Mouse (Mus musculus): ENCODE data around the gene Rai1. TPM values are rescaled to one million over a fixed set of nuclear protein-coding genes. Genes with fewer than 3 reads are reported as not detected.

Gene Rai1
- polyA plus RNA-seq, 1 experiment from 2014 or later = 10.7 TPM

GRCm38 (mm10) chr11:60161146-60161874 lies 56.5 kb downstream of the Rai1 start:
- H3K36me3 ChIP-seq (ENCODE audit: control insufficient read depth, insufficient read depth, low read length) = no peaks in the 10 kb centered on the region
- no peaks in the 10 kb centered on the region for H3K9me3 ChIP-seq (ENCODE audit: control insufficient read depth, low read length)
- H3K4me1 ChIP-seq (replicated peaks; ENCODE audit: control insufficient read depth, insufficient read depth) = peaks cover 7% of the 10 kb centered on the region; the same call in 1 of the 2 replicates
- H3K9ac ChIP-seq (ENCODE audit: low read length) = no peak overlapping the region
- H3K27ac ChIP-seq (replicated peaks) = no peak overlapping the region
- ATAC-seq (ENCODE audit: low FRiP score, low TSS enrichment) = no peak
- no peak overlapping the region for H3K4me3 ChIP-seq (ENCODE audit: low read depth, low read length)
- no peak for DNase-seq (ENCODE audit: low spot score)
- H3K4me2 ChIP-seq (replicated peaks; ENCODE audit: low read depth) = no peak overlapping the region
- whole genome bisulfite sequencing = 45% methylated on average over 9 of the region's 9 CpGs
- no peaks in the 10 kb centered on the region for H3K27me3 ChIP-seq (ENCODE audit: control insufficient read depth, insufficient read depth, low read length)
- TF ChIP-seq EP300 (optimal IDR thresholded peaks at IDR 0.05) (no peak), CTCF (IDR thresholded peaks at IDR 0.05; ENCODE audit: low read depth) (no peak)

GRCm38 (mm10) chr11:60162547-60162946 lies 57.7 kb downstream of the Rai1 start:
- TF ChIP-seq EP300 (optimal IDR thresholded peaks at IDR 0.05) (no peak), CTCF (IDR thresholded peaks at IDR 0.05; ENCODE audit: low read depth) (no peak)
- Histone ChIP-seq H3K27ac (replicated peaks) (no peak overlapping the region), H3K4me2 (replicated peaks; ENCODE audit: low read depth) (no peak overlapping the region), H3K9ac (ENCODE audit: low read length) (no peak overlapping the region), H3K36me3 (ENCODE audit: control insufficient read depth, insufficient read depth, low read length) (no peaks in the 10 kb centered on the region), H3K4me1 (replicated peaks; ENCODE audit: control insufficient read depth, insufficient read depth) (peaks cover 9% of the 10 kb centered on the region; the same call in 1 of the 2 replicates), H3K27me3 (ENCODE audit: control insufficient read depth, insufficient read depth, low read length) (no peaks in the 10 kb centered on the region), H3K4me3 (ENCODE audit: low read depth, low read length) (no peak overlapping the region), H3K9me3 (ENCODE audit: control insufficient read depth, low read length) (no peaks in the 10 kb centered on the region)
- ATAC-seq (ENCODE audit: low FRiP score, low TSS enrichment) (no peak), DNase-seq (ENCODE audit: low spot score) (no peak)
- WGBS = 70% methylated on average over 1 of the region's 1 CpGs

GRCm38 (mm10) chr11:60163362-60163761 lies 58.5 kb downstream of the Rai1 start:
- no peak for TF ChIP-seq EP300 (optimal IDR thresholded peaks at IDR 0.05)
- TF ChIP-seq CTCF (IDR thresholded peaks at IDR 0.05; ENCODE audit: low read depth) = no peak
- Histone ChIP-seq H3K9me3 (ENCODE audit: control insufficient read depth, low read length) (no peaks in the 10 kb centered on the region), H3K4me1 (replicated peaks; ENCODE audit: control insufficient read depth, insufficient read depth) (peaks cover 9% of the 10 kb centered on the region; the same call in 1 of the 2 replicates), H3K27me3 (ENCODE audit: control insufficient read depth, insufficient read depth, low read length) (no peaks in the 10 kb centered on the region), H3K4me2 (replicated peaks; ENCODE audit: low read depth) (no peak overlapping the region), H3K4me3 (ENCODE audit: low read depth, low read length) (no peak overlapping the region), H3K27ac (replicated peaks) (no peak overlapping the region), H3K36me3 (ENCODE audit: control insufficient read depth, insufficient read depth, low read length) (no peaks in the 10 kb centered on the region), H3K9ac (ENCODE audit: low read length) (no peak overlapping the region)
- ATAC-seq (ENCODE audit: low FRiP score, low TSS enrichment) (no peak), DNase-seq (ENCODE audit: low spot score) (no peak)
- 85% methylated on average over 4 of the region's 4 CpGs for WGBS

GRCm38 (mm10) chr11:60164450-60164849 lies 59.6 kb downstream of the Rai1 start:
- Histone ChIP-seq H3K4me3 (ENCODE audit: low read depth, low read length) (no peak overlapping the region), H3K9me3 (ENCODE audit: control insufficient read depth, low read length) (no peaks in the 10 kb centered on the region), H3K4me2 (replicated peaks; ENCODE audit: low read depth) (no peak overlapping the region), H3K36me3 (ENCODE audit: control insufficient read depth, insufficient read depth, low read length) (no peaks in the 10 kb centered on the region), H3K9ac (ENCODE audit: low read length) (no peak overlapping the region), H3K27ac (replicated peaks) (peak overlapping the region; percentile 35; the same call in 1 of the 2 replicates), H3K4me1 (replicated peaks; ENCODE audit: control insufficient read depth, insufficient read depth) (peaks cover 13% of the 10 kb centered on the region; the same call in 1 of the 2 replicates), H3K27me3 (ENCODE audit: control insufficient read depth, insufficient read depth, low read length) (no peaks in the 10 kb centered on the region)
- no peak for ATAC-seq (ENCODE audit: low FRiP score, low TSS enrichment)
- DNase-seq (ENCODE audit: low spot score) = no peak
- TF ChIP-seq CTCF (IDR thresholded peaks at IDR 0.05; ENCODE audit: low read depth) (no peak), EP300 (optimal IDR thresholded peaks at IDR 0.05) (no peak)
- 58% methylated on average over 6 of the region's 6 CpGs for WGBS

- Histone ChIP-seq H3K4me2 (replicated peaks; ENCODE audit: low read depth) (no peak overlapping the region), H3K36me3 (ENCODE audit: control insufficient read depth, insufficient read depth, low read length) (no peaks in the 10 kb centered on the region), H3K27ac (replicated peaks) (peak overlapping the region; percentile 35; the same call in 1 of the 2 replicates), H3K9me3 (ENCODE audit: control insufficient read depth, low read length) (no peaks in the 10 kb centered on the region), H3K4me3 (ENCODE audit: low read depth, low read length) (no peak overlapping the region), H3K9ac (ENCODE audit: low read length) (no peak overlapping the region), H3K27me3 (ENCODE audit: control insufficient read depth, insufficient read depth, low read length) (no peaks in the 10 kb centered on the region), H3K4me1 (replicated peaks; ENCODE audit: control insufficient read depth, insufficient read depth) (peaks cover 13% of the 10 kb centered on the region; the same call in 1 of the 2 replicates)
- ATAC-seq (ENCODE audit: low FRiP score, low TSS enrichment) = peak; percentile 50
- DNase-seq (ENCODE audit: low spot score) = no peak
- TF ChIP-seq CTCF (IDR thresholded peaks at IDR 0.05; ENCODE audit: low read depth) (no peak), EP300 (optimal IDR thresholded peaks at IDR 0.05) (no peak)
- 35% methylated on average over 5 of the region's 5 CpGs for WGBS
Observed at GRCm38 (mm10) chr11:60165076-60165475, 60.3 kb downstream of the Rai1 start.

GRCm38 (mm10) chr11:60168780-60169179 lies 64.0 kb downstream of the Rai1 start:
- Histone ChIP-seq H3K27ac (replicated peaks) (no peak overlapping the region), H3K27me3 (ENCODE audit: control insufficient read depth, insufficient read depth, low read length) (no peaks in the 10 kb centered on the region), H3K4me1 (replicated peaks; ENCODE audit: control insufficient read depth, insufficient read depth) (peaks cover 9% of the 10 kb centered on the region; the same call in 1 of the 2 replicates), H3K9me3 (ENCODE audit: control insufficient read depth, low read length) (no peaks in the 10 kb centered on the region), H3K9ac (ENCODE audit: low read length) (no peak overlapping the region), H3K36me3 (ENCODE audit: control insufficient read depth, insufficient read depth, low read length) (no peaks in the 10 kb centered on the region), H3K4me2 (replicated peaks; ENCODE audit: low read depth) (no peak overlapping the region), H3K4me3 (ENCODE audit: low read depth, low read length) (no peak overlapping the region)
- TF ChIP-seq CTCF (IDR thresholded peaks at IDR 0.05; ENCODE audit: low read depth) (no peak), EP300 (optimal IDR thresholded peaks at IDR 0.05) (no peak)
- ATAC-seq (ENCODE audit: low FRiP score, low TSS enrichment) = no peak
- WGBS = 25% methylated on average over 9 of the region's 9 CpGs
- no peak for DNase-seq (ENCODE audit: low spot score)
